Mouse (Mus musculus) kidney, embryonic 16.5 days (tissue): ENCODE measurements around the gene B4galnt2. TPM values are rescaled to one million over a fixed set of nuclear protein-coding genes. Genes with fewer than 3 reads are reported as not detected.

ENCODE experiments used
- ATAC-seq: fragments of 200-750 bp; cut with Nextera tagmentation; 2 replicates; pipeline ENCODE4 v1.8.0; 2017; ENCODE audit warnings: moderate TSS enrichment; ENCODE audit not compliant: low FRiP score, low TSS enrichment
- H3K27ac ChIP-seq: fragments of 300-500 bp; sonication (generic); 2 replicates; pipeline ENCODE4 v1.5.1; 2014; ENCODE audit warnings: low read length
- H3K27me3 ChIP-seq: fragments of 300-500 bp; sonication (generic); 2 replicates; pipeline ENCODE4 v1.6.1; 2014; ENCODE audit warnings: low read length, control low read depth, mixed read lengths; ENCODE audit not compliant: insufficient read depth
- H3K36me3 ChIP-seq: fragments of 300-500 bp; sonication (generic); 2 replicates; pipeline ENCODE4 v1.6.1; 2014; ENCODE audit warnings: low read length, control low read depth, mixed read lengths; ENCODE audit not compliant: insufficient read depth
- H3K4me1 ChIP-seq: fragments of 300-500 bp; sonication (generic); 2 replicates; pipeline ENCODE4 v1.6.1; 2014; ENCODE audit warnings: low read length, control low read depth, mixed read lengths; ENCODE audit not compliant: insufficient read depth
- H3K4me2 ChIP-seq: fragments of 300-500 bp; sonication (generic); replicated peaks from 2 replicates; pipeline ENCODE4 v1.6.1; 2014; ENCODE audit warnings: low read depth, low read length
- H3K4me3 ChIP-seq: fragments of 300-500 bp; sonication (generic); 2 replicates; pipeline ENCODE4 v1.5.1; 2014; ENCODE audit warnings: mild to moderate bottlenecking, low read length
- H3K9ac ChIP-seq: fragments of 300-500 bp; sonication (generic); replicated peaks from 2 replicates; pipeline ENCODE4 v1.6.1; 2014; ENCODE audit warnings: low read length
- H3K9me3 ChIP-seq: fragments of 300-500 bp; sonication (generic); 2 replicates; pipeline ENCODE4 v1.6.1; 2016; ENCODE audit warnings: low read length, control low read depth
- WGBS: fragments of 180-500 bp; shearing (Covaris S2); extraction: QIAGEN DNeasy Blood & Tissue Kit; methylation state at CpG from one replicate; pipeline ENCODE4 v1.1.7; 2014; 5-methylcytosine and 5-hydroxymethylcytosine counted together
- microRNA-seq: library from miRNA; unstranded; fragments of <30 nt; microRNA quantifications from one replicate; pipeline ENCODE4, GENCODE M21; 2016
- polyA plus RNA-seq: library from polyadenylated mRNA; unstranded; fragments of >200 nt; fragmentation: Nextera tagmentation; extraction: Ambion mirVana; gene quantifications from 2 replicates; pipeline ENCODE4 v1.2.1, GENCODE M21; 2015

B4galnt2 gene
- polyA plus RNA-seq, 1 experiment from 2014 or later, result 1.4 TPM

GRCm38 (mm10) chr11:95821511-95821910 lies 93.2 kb downstream of the B4galnt2 start:
- H3K27ac ChIP-seq, result no peak overlapping the region
- no peak overlapping the region for H3K4me2 ChIP-seq
- peaks cover 19% of the 10 kb centered on the region for H3K27me3 ChIP-seq
- no peak overlapping the region for H3K4me3 ChIP-seq
- 72% methylated on average over 3 of the region's 3 CpGs for WGBS
- H3K9ac ChIP-seq, result no peak overlapping the region
- ATAC-seq, result no peak
- H3K36me3 ChIP-seq, result no peaks in the 10 kb centered on the region
- no peaks in the 10 kb centered on the region for H3K9me3 ChIP-seq
- H3K4me1 ChIP-seq, result peaks cover 14% of the 10 kb centered on the region

GRCm38 (mm10) chr11:95819138-95819537 lies 95.6 kb downstream of the B4galnt2 start:
- WGBS, result 86% methylated on average over 8 of the region's 8 CpGs
- peaks cover 4% of the 10 kb centered on the region; the same call in 1 of the 2 replicates for H3K27me3 ChIP-seq
- no peak for ATAC-seq
- H3K4me1 ChIP-seq, result peaks cover 6% of the 10 kb centered on the region; the same call in 1 of the 2 replicates
- H3K4me3 ChIP-seq, result no peak overlapping the region
- H3K4me2 ChIP-seq, result no peak overlapping the region
- no peaks in the 10 kb centered on the region; the same call in 1 of the 2 replicates for H3K9me3 ChIP-seq
- no peak overlapping the region for H3K9ac ChIP-seq
- H3K27ac ChIP-seq, result no peak overlapping the region
- no peaks in the 10 kb centered on the region for H3K36me3 ChIP-seq

Small RNA genes lying within 50 kb of the gene (microRNA-seq; reads per million reads assigned to microRNA genes)
- not detected for gene Mir3063

Other genes starting within 250 kb of the B4galnt2 start
- 258 and 288 TPM in 2 replicates for gene Phb, start 247.9 kb downstream of the B4galnt2 start, polyA plus RNA-seq
- gene Zfp652, start 202.2 kb downstream of the B4galnt2 start, polyA plus RNA-seq, result 22.6 and 24.0 TPM in 2 replicates
- gene B130006D01Rik, start 191.3 kb downstream of the B4galnt2 start, polyA plus RNA-seq, result 1.1 and 1.8 TPM in 2 replicates
- not detected in 2 replicates for gene Phospho1, start 90.4 kb downstream of the B4galnt2 start, polyA plus RNA-seq
- gene Gngt2, start 77.7 kb downstream of the B4galnt2 start, polyA plus RNA-seq, result 21.0 and 24.2 TPM in 2 replicates
- gene Abi3, start 72.4 kb downstream of the B4galnt2 start, polyA plus RNA-seq, result 11.7 and 14.1 TPM in 2 replicates
- gene Igf2bp1, start 91.0 kb upstream of the B4galnt2 start, polyA plus RNA-seq, result 57.2 and 62.5 TPM in 2 replicates
- not detected in 2 replicates for gene Gip, start 109.7 kb upstream of the B4galnt2 start, polyA plus RNA-seq
- 93.1 and 96.0 TPM in 2 replicates for gene Snf8, start 120.0 kb upstream of the B4galnt2 start, polyA plus RNA-seq
- 38.7 and 42.0 TPM in 2 replicates for gene Ube2z, start 150.5 kb upstream of the B4galnt2 start, polyA plus RNA-seq
- gene Atp5g1, start 160.8 kb upstream of the B4galnt2 start, polyA plus RNA-seq, result 745 and 801 TPM in 2 replicates
- not detected in 2 replicates for gene Calcoco2, start 197.1 kb upstream of the B4galnt2 start, polyA plus RNA-seq
- not detected in 2 replicates for gene Ttll6, start 218.9 kb upstream of the B4galnt2 start, polyA plus RNA-seq